ENCODE assay signal across 16 mouse cellular contexts in the genomic region with DNA sequence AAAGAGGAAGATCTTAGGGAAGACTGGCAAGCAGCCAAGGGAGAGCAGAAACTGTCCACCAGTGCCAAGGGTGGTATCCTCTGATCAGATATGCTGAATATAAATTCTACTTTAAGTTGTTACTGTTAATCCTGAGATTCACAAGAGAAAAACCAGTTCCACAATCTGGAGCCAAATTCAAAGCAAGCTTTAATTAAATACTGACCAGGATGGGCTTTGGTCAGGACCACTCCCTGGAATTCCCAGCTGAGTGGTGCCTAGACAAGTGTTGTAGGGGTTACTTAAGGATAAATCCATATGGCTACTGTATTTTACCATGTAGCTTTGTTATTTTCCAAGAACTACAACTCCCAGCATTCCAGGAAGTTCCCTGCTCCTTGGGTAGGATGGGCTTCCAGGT.
"Had no signal": no experiment of that assay in that cellular context is flagged by ENCODE, and none has a peak within 500 bp of the region (broad histone marks: within the 10 kb centered on the region; RNA-seq: fewer than 3 reads in every experiment).

No protein-coding gene starts in this region.

- H3K27ac ChIP-seq: liver, embryonic 13.5 days; liver, embryonic 15.5 days; macrophage; midbrain, embryonic 13.5 days; neural tube, embryonic 12.5 days; stomach, embryonic 15.5 days; stomach, postnatal 0 days had no signal

- ATAC-seq: liver, postnatal 0 days; midbrain, embryonic 13.5 days had no signal

- H3K4me2 ChIP-seq: liver, embryonic 13.5 days; liver, embryonic 15.5 days; midbrain, embryonic 13.5 days; neural tube, embryonic 12.5 days; stomach, embryonic 15.5 days had no signal

- DNase-seq: liver, embryonic 13.5 days; liver, postnatal 0 days; lung, adult 2 months; lung, postnatal 14 days; lung, postnatal 36 days; right cerebral cortex, postnatal 14 days; thymus, adult 2 months; thymus, postnatal 25 days; thymus, postnatal 4 days had no signal

- H3K4me1 ChIP-seq: liver, embryonic 13.5 days; liver, embryonic 15.5 days; megakaryocyte, embryonic 14.5 days; midbrain, embryonic 13.5 days; neural tube, embryonic 12.5 days; stomach, embryonic 15.5 days had no signal

- H3K27me3 ChIP-seq: liver, embryonic 13.5 days; liver, embryonic 15.5 days; megakaryocyte, embryonic 14.5 days; midbrain, embryonic 13.5 days; neural tube, embryonic 12.5 days; stomach, embryonic 15.5 days had no signal

- H3K9me3 ChIP-seq: liver, embryonic 13.5 days; liver, embryonic 15.5 days; megakaryocyte, embryonic 14.5 days; midbrain, embryonic 13.5 days; neural tube, embryonic 12.5 days; stomach, embryonic 15.5 days had no signal

- H3K36me3 ChIP-seq: liver, embryonic 13.5 days; liver, embryonic 15.5 days; midbrain, embryonic 13.5 days; neural tube, embryonic 12.5 days; stomach, embryonic 15.5 days had no signal

- H3K9ac ChIP-seq: liver, embryonic 13.5 days; liver, embryonic 15.5 days; liver, postnatal 0 days; midbrain, embryonic 13.5 days; neural tube, embryonic 12.5 days; stomach, embryonic 15.5 days had no signal

- H3K4me3 ChIP-seq: liver, embryonic 13.5 days; liver, embryonic 15.5 days; megakaryocyte, embryonic 14.5 days; midbrain, embryonic 13.5 days; neural tube, embryonic 12.5 days; stomach, embryonic 15.5 days had no signal
